Mouse (Mus musculus) bone marrow macrophage, adult 2 months (primary cell): ENCODE results near the gene Syn3. TPM values are rescaled to one million over a fixed set of nuclear protein-coding genes. Genes with fewer than 3 reads are reported as not detected.

Experiments
- H3K27ac ChIP-seq: 2 replicates; pipeline ENCODE4 v1.5.1; 2012; ENCODE audit warnings: low read depth, low read length; ENCODE audit not compliant: insufficient read depth
- H3K4me1 ChIP-seq: 2 replicates; pipeline ENCODE4 v1.6.1; 2012; ENCODE audit warnings: low read length; ENCODE audit not compliant: control insufficient read depth, insufficient read depth
- H3K4me3 ChIP-seq: 2 replicates; pipeline ENCODE4 v1.5.1; 2012; ENCODE audit warnings: mild to moderate bottlenecking, low read length, moderate library complexity; ENCODE audit not compliant: insufficient read depth
- CTCF ChIP-seq: IDR thresholded peaks from 2 replicates; pipeline ENCODE4 v1.5.1; 2012; ENCODE audit warnings: low read depth, mild to moderate bottlenecking, low read length, moderate library complexity
- POLR2A ChIP-seq: IDR thresholded peaks from 2 replicates; pipeline ENCODE4 v1.6.1; 2012; ENCODE audit warnings: mild to moderate bottlenecking, low read depth, low read length, borderline replicate concordance
- polyA plus RNA-seq: library from polyadenylated mRNA; stranded (reverse); fragments of >200 nt; gene quantifications from 2 replicates; pipeline ENCODE4 v1.2.4, GENCODE M21; 2012; ENCODE audit not compliant: missing spikeins, insufficient read depth, insufficient read length

The Syn3 gene
- polyA plus RNA-seq, 1 experiment: not detected

- Histone ChIP-seq H3K4me3 (no peak overlapping the region), H3K27ac (no peak overlapping the region), H3K4me1 (no peaks in the 10 kb centered on the region)
- no peak for TF ChIP-seq POLR2A
- no peak for TF ChIP-seq CTCF
Observed at GRCm38 (mm10) chr10:86212062-86212461, 286.6 kb downstream of the Syn3 start.

GRCm38 (mm10) chr10:86203915-86204314 lies 294.8 kb downstream of the Syn3 start:
- H3K4me3 ChIP-seq: no peak overlapping the region
- no peak for TF ChIP-seq CTCF
- no peak overlapping the region for H3K27ac ChIP-seq
- no peaks in the 10 kb centered on the region for H3K4me1 ChIP-seq

GRCm38 (mm10) chr10:86203175-86203574 lies 295.5 kb downstream of the Syn3 start:
- no peak overlapping the region for H3K4me3 ChIP-seq
- TF ChIP-seq POLR2A: no peak
- TF ChIP-seq CTCF: no peak
- H3K27ac ChIP-seq: no peak overlapping the region

GRCm38 (mm10) chr10:86201826-86202225 lies 296.9 kb downstream of the Syn3 start:
- Histone ChIP-seq H3K4me1 (no peaks in the 10 kb centered on the region), H3K4me3 (no peak overlapping the region), H3K27ac (no peak overlapping the region)
- TF ChIP-seq CTCF (no peak), POLR2A (no peak)

More at GRCm38 (mm10) chr10:86203175-86203574, 295.5 kb downstream of the Syn3 start:
- no peaks in the 10 kb centered on the region for H3K4me1 ChIP-seq

DNA sequence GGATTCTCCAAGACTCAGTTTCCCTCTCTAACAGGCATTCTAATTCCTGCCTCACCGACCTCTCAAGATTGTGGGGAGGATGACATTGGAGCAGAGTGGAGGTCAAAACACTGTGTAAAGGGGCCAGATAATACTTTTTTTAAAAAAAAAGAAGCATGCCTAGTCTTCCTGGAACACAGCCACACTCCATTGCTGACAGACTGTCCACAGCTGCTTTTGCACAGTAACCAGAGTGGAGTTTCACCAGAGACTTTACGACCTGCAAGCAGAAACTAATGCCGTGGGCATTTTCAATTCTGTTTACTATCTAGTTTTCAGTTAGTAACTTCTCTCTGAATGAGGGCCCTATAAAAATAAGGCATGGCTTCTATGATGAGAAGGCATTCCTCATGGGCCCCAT lies 297.7 kb downstream of the Syn3 start:
- TF ChIP-seq POLR2A: no peak
- TF ChIP-seq CTCF: no peak
- H3K4me3 ChIP-seq: no peak overlapping the region
- no peak overlapping the region for H3K27ac ChIP-seq
- no peaks in the 10 kb centered on the region for H3K4me1 ChIP-seq

DNA sequence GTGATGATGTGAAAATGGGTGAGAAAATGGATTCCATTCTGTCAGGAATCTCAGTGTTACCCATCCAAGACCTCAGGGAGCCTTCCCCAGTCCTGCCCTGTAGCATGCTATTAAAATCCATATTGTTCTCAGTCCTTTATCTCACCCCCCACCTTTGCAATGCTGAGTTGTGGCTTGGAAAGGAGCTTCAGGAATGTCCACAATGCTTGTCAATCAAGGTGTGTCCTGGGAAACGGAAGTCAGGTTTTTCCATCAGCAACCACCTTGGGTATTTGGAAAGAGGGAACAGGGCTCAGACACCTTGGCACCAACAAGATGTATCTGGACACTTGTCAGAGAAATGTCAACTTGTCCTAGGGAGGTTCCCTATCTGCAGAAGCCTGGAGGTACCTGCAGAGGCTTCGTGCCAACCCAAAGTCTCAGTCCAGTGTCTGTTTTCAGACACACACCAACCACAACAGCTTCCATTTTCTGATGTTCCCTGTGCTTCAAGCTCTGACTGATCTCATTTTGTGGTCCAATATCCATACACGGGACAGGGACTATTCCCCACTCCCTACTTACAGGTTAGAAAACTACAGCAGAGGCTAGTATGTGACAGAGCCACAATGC lies 302.2 kb downstream of the Syn3 start:
- TF ChIP-seq POLR2A (no peak), CTCF (no peak)
- no peaks in the 10 kb centered on the region for H3K4me1 ChIP-seq
- H3K4me3 ChIP-seq: no peak overlapping the region

GRCm38 (mm10) chr10:86194722-86195121 lies 304.0 kb downstream of the Syn3 start:
- H3K27ac ChIP-seq: no peak overlapping the region
- H3K4me1 ChIP-seq: no peaks in the 10 kb centered on the region
- no peak for TF ChIP-seq POLR2A
- no peak for TF ChIP-seq CTCF
- H3K4me3 ChIP-seq: no peak overlapping the region

More for the DNA sequence above, 302.2 kb downstream of the Syn3 start:
- no peak overlapping the region for H3K27ac ChIP-seq

DNA sequence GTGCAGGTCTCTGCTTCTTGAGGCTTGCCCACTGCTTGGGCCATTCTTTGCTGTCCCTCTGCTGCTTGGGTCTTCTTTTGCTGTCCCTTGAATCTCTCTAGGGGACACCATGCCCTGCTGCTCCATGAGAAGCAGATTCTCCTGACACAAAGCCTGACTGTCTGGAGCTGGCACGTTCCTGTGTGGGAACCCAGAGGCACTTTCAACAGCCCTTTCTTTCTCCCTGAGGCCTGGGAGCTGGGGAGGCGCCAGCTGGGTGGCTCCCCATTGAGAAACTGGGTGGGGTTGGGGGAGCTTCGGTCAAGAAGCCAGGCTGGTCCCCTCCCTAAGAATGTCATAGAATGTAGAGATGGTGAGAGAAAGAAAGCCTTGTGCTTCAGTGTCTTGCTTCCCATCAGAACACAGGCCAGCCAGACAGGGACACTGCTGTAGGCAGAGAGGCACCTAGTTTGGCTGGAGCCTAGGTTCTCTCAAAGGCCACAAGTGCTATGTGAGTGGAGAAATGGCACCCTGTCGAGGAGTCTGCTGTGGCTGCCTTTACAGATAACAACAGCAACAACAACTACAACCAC lies 304.7 kb downstream of the Syn3 start:
- no peak for TF ChIP-seq CTCF
- TF ChIP-seq POLR2A: no peak
- Histone ChIP-seq H3K4me1 (no peaks in the 10 kb centered on the region), H3K27ac (no peak overlapping the region), H3K4me3 (no peak overlapping the region)

GRCm38 (mm10) chr10:86188614-86189013 lies 310.1 kb downstream of the Syn3 start:
- H3K4me3 ChIP-seq: no peak overlapping the region
- H3K27ac ChIP-seq: no peak overlapping the region
- no peak for TF ChIP-seq CTCF
- H3K4me1 ChIP-seq: no peaks in the 10 kb centered on the region

GRCm38 (mm10) chr10:86187881-86188280 lies 310.8 kb downstream of the Syn3 start:
- H3K4me3 ChIP-seq: no peak overlapping the region
- TF ChIP-seq POLR2A (no peak), CTCF (no peak)
- no peak overlapping the region for H3K27ac ChIP-seq
- H3K4me1 ChIP-seq: no peaks in the 10 kb centered on the region

GRCm38 (mm10) chr10:86183148-86183885 lies 315.4 kb downstream of the Syn3 start:
- H3K4me1 ChIP-seq: no peaks in the 10 kb centered on the region
- no peak for TF ChIP-seq POLR2A
- no peak for TF ChIP-seq CTCF
- no peak overlapping the region for H3K4me3 ChIP-seq
- no peak overlapping the region for H3K27ac ChIP-seq
